In the genomic region with DNA sequence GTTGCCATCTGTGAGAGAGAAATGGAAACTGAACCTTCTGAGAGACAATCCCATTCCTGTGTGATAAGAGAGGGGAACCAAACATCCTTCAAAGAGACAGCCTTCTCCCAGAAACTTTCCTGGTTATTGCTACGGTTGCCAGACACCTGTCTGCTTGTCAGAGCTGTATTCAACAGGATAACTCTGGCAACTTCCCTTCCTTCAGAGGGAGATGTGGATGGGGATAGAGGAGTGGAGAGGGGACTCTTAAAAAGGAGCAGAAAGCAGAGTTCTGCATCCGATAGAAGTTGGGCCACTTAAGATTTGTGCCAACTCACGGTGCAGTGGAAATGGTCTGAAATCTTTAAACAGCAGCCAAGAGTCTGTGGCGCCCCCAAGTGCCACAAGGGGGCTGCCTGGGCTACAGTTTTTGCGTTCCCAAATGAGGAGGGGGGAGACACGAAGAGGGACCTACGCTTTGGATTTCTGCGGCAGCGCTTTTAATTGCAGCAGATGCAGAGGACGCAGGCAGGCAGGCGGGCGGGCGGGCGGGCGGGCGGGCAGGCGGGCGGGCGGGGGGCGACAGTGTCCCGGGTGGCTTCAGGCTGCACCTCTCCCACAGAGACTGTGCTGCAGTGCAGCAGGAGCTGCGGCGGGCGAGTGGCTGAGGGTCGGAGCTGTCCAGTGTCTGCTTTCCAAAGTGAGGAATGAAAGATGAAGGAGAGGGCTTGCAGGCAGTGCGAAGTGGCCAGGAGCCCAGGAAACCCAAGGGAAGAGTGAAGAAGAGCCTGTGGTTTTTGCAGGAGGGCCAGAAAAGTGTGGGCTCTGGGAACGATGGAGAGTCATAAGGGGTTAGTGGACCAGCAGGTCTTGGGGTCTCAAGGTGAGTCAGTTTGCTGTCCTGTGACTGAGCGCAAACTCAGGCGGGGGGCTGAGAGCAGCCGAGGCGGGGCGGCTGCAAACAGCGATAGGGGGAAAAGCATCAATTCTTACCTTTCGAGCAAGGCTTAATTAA, we compare ENCODE assay signal across 12 mouse cellular contexts. TPM values are rescaled to one million over a fixed set of nuclear protein-coding genes. Genes with fewer than 3 reads are reported as not detected.
A peak's percentile ranks its signal among the peaks of the same experiment; 100 is the strongest.
DNase-seq lines count a peak whose midpoint lies in the region; ATAC-seq and TF ChIP-seq lines count a peak whose summit lies in the region.
"Had no signal": no experiment of that assay in that cellular context is flagged by ENCODE, and none has a peak within 500 bp of the region (broad histone marks: within the 10 kb centered on the region; RNA-seq: fewer than 3 reads in every experiment).

No protein-coding gene starts in this region.

- peaks cover 0 to 3% of the 10 kb centered on the region in 2 experiments; a peak in 1 of 4 replicates for H3K4me1 ChIP-seq in ES-E14 (ENCODE audit: control insufficient read depth in 2 of 2, insufficient read depth in 2 of 2, low read length in 2 of 2, poor library complexity in 1 of 2)
- H3K4me1 ChIP-seq in hindbrain, embryonic 12.5 days: peaks cover 16% of the 10 kb centered on the region; the same call in 1 of the 2 replicates
- H3K4me1 ChIP-seq in midbrain, embryonic 11.5 days (ENCODE audit: control insufficient read depth, insufficient read depth, low read length): peaks cover 7% of the 10 kb centered on the region

- ATAC-seq in common myeloid progenitor, adult 5-6 weeks (replicated peaks; ENCODE audit: low read depth, poor library complexity, severe bottlenecking): 0 out of 2 replicates have a peak, but pooled peaks have one; percentile 30
- no peak for ATAC-seq in hindbrain, embryonic 12.5 days (ENCODE audit: low FRiP score)
- no peak for ATAC-seq in midbrain, embryonic 11.5 days (ENCODE audit: low FRiP score)
- ATAC-seq in erythroid progenitor cell, adult 5-6 weeks (replicated peaks; ENCODE audit: low FRiP score, poor library complexity, severe bottlenecking): no peak
- ATAC-seq: activated CD4-positive, CD25-positive, alpha-beta regulatory T cell, adult 4 months had no signal

- H3K4me3 ChIP-seq in ES-E14 (ENCODE audit: insufficient read depth in 1 of 2, low read depth in 1 of 2, low read length in 2 of 2, poor library complexity in 1 of 2, severe bottlenecking in 1 of 2): peak overlapping the region in 1 of 2 experiments; percentile 36; a peak in 2 of 4 replicates
- peak overlapping the region; percentile 22 for H3K4me3 ChIP-seq in hindbrain, embryonic 12.5 days
- H3K4me3 ChIP-seq in midbrain, embryonic 11.5 days (ENCODE audit: low read depth, low read length): peak overlapping the region; percentile 25
- H3K4me3 ChIP-seq: erythroblast, embryonic 14.5 days; myocyte had no signal

- H3K4me2 ChIP-seq in hindbrain, embryonic 12.5 days (replicated peaks): peak overlapping the region; percentile 48
- H3K4me2 ChIP-seq in midbrain, embryonic 11.5 days: peak overlapping the region; percentile 50

- DNase-seq in ES-E14 (ENCODE audit: low read depth, low spot score): peak; percentile 33
- DNase-seq in midbrain, embryonic 11.5 days (ENCODE audit: low spot score, missing footprints): peak; percentile 93
- no peak for DNase-seq in left cerebral cortex, adult 8-10 months (ENCODE audit: low spot score in 2 of 2)
- DNase-seq in layer of hippocampus, adult 9-11 months: no peak
- no peak for DNase-seq in cerebellum, adult 11 months
- DNase-seq: kidney, postnatal 10 days had no signal

- H3K27me3 ChIP-seq in hindbrain, embryonic 12.5 days: 0 out of 2 replicates have a peak, but pooled peaks cover 4% of the 10 kb centered on the region
- H3K27me3 ChIP-seq in midbrain, embryonic 11.5 days (ENCODE audit: control insufficient read depth, insufficient read depth, low read length): 0 out of 2 replicates have a peak, but pooled peaks cover 2% of the 10 kb centered on the region

- H3K9me3 ChIP-seq in ES-E14 (ENCODE audit: control insufficient read depth, insufficient read depth, low read depth, low read length): no peaks in the 10 kb centered on the region
- H3K9me3 ChIP-seq in hindbrain, embryonic 12.5 days (replicated peaks): peaks cover 29% of the 10 kb centered on the region; the same call in 1 of the 2 replicates
- peaks cover 7% of the 10 kb centered on the region for H3K9me3 ChIP-seq in midbrain, embryonic 11.5 days (ENCODE audit: control insufficient read depth, low read length)

- H3K27ac ChIP-seq in ES-E14 (ENCODE audit: insufficient read depth, low read depth, low read length, poor library complexity, severe bottlenecking): no peak overlapping the region
- H3K27ac ChIP-seq in hindbrain, embryonic 12.5 days: no peak overlapping the region
- no peak overlapping the region for H3K27ac ChIP-seq in midbrain, embryonic 11.5 days (ENCODE audit: low read depth, low read length)

- WGBS in hindbrain, embryonic 12.5 days: 44% methylated on average over 34 of the region's 34 CpGs
- 51% methylated on average over 34 of the region's 34 CpGs for WGBS in midbrain, embryonic 11.5 days

- no peak overlapping the region for H3K9ac ChIP-seq in ES-E14 (ENCODE audit: insufficient read depth, low read depth, low read length, poor library complexity, severe bottlenecking)
- no peak overlapping the region for H3K9ac ChIP-seq in hindbrain, embryonic 12.5 days
- no peak overlapping the region for H3K9ac ChIP-seq in midbrain, embryonic 11.5 days (ENCODE audit: low read length)

- in situ Hi-C loops in ES-E14 (cut with MboI; ENCODE audit: low sequenced_read_pairs in 2 of 2, unreplicated experiment in 2 of 2): loop anchor here in 1 of 2 experiments (25.0 kb wide), 1 partner anchor 350 kb away; no protein-coding TSS in a partner anchor

- peaks cover 39% of the 10 kb centered on the region for H3K36me3 ChIP-seq in ES-E14 (ENCODE audit: control insufficient read depth, insufficient read depth, low read length, poor library complexity, severe bottlenecking)
- H3K36me3 ChIP-seq in hindbrain, embryonic 12.5 days: peaks cover 53% of the 10 kb centered on the region
- H3K36me3 ChIP-seq in midbrain, embryonic 11.5 days (ENCODE audit: control insufficient read depth, insufficient read depth, low read length): peaks cover 25% of the 10 kb centered on the region

TF ChIP-seq in ES-E14, 5 proteins besides CTCF, POLR2A, EP300 and RAD21:
- TF ChIP-seq MAFK (IDR thresholded peaks at IDR 0.05; ENCODE audit: insufficient read depth, low read depth, low read length) (peak; percentile 29; the same call in 1 of the 2 replicates), ZC3H11A (IDR thresholded peaks at IDR 0.05; ENCODE audit: borderline replicate concordance, low read depth, low read length) (no peak)
TF ChIP-seq in ES-E14: peak in this region for 1.

RNA-seq across cellular contexts. Expression of a gene that starts 12.6 kb away (rescaled TPM):
- 4.0 and 5.7 TPM in 2 replicates for total RNA-seq in ES-E14 (2012; rRNA removed)
- not detected in 2 replicates for total RNA-seq in common myeloid progenitor, adult 5-6 weeks (2017)
- 1.5 and 1.6 TPM in 2 replicates for polyA plus RNA-seq in hindbrain, embryonic 12.5 days (2016; fragmentation: Nextera tagmentation; extraction: Ambion mirVana)
- 0.32 and 0.59 TPM in 2 replicates for polyA plus RNA-seq in midbrain, embryonic 11.5 days (2014; fragmentation: Nextera tagmentation; extraction: Ambion mirVana)
- total RNA-seq in erythroid progenitor cell, adult 5-6 weeks (2015; ENCODE audit: low replicate concordance): not detected in 2 replicates
- not detected in 2 replicates for total RNA-seq in erythroid progenitor cell, adult 5-6 weeks (2017; ENCODE audit: low replicate concordance)
- under 1 TPM; 0.23 to 0.63 (median 0.39) TPM for total RNA-seq in left cerebral cortex, adult 8-10 months (2022)
- polyA plus RNA-seq: activated CD4-positive, CD25-positive, alpha-beta regulatory T cell, adult 4 months; myocyte had no signal

Comparison
In these comparisons a context has a peak if more than half of its experiments do, and no peak if none do; other contexts are left out.
1. DNase-seq: peak in ES-E14 (single experiment) and midbrain, embryonic 11.5 days (single experiment); none in left cerebral cortex, adult 8-10 months (0 of 2), layer of hippocampus, adult 9-11 months (single experiment) and cerebellum, adult 11 months (single experiment).